Mouse (Mus musculus): ENCODE data around the gene Elmod3.
A peak's percentile ranks its signal among the peaks of the same experiment; 100 is the strongest.

Gene Elmod3

GRCm38 (mm10) chr6:72615151-72615550 is 16.9 kb upstream of the Elmod3 start:
- no peak for DNase-seq (ENCODE audit: low read depth, low spot score)

GRCm38 (mm10) chr6:72610261-72610660 is 12.0 kb upstream of the Elmod3 start:
- DNase-seq (ENCODE audit: low read depth, low spot score): no peak

- no peak for DNase-seq (ENCODE audit: low read depth, low spot score)
Observed at GRCm38 (mm10) chr6:72608662-72609184, 10.5 kb upstream of the Elmod3 start.

- DNase-seq (ENCODE audit: low read depth, low spot score): no peak
Observed at GRCm38 (mm10) chr6:72607676-72608075, 9.5 kb upstream of the Elmod3 start.

GRCm38 (mm10) chr6:72607060-72607459 is 8.8 kb upstream of the Elmod3 start:
- no peak for DNase-seq (ENCODE audit: low read depth, low spot score)

- no peak for DNase-seq (ENCODE audit: low read depth, low spot score)
Observed at GRCm38 (mm10) chr6:72604066-72604465, 5.9 kb upstream of the Elmod3 start.

GRCm38 (mm10) chr6:72601732-72602131 is 3.5 kb upstream of the Elmod3 start:
- peak; percentile 39 for DNase-seq (ENCODE audit: low read depth, low spot score)

GRCm38 (mm10) chr6:72600771-72601170 is 2.6 kb upstream of the Elmod3 start:
- no peak for DNase-seq (ENCODE audit: low read depth, low spot score)

- no peak for DNase-seq (ENCODE audit: low read depth, low spot score)
Observed at GRCm38 (mm10) chr6:72600216-72600615, 2.0 kb upstream of the Elmod3 start.

- DNase-seq (ENCODE audit: low read depth, low spot score): no peak
Observed at GRCm38 (mm10) chr6:72598791-72599557, 761 bp upstream of the Elmod3 start.

- no peak for DNase-seq (ENCODE audit: low read depth, low spot score)
Observed at GRCm38 (mm10) chr6:72597083-72597874, 934 bp downstream of the Elmod3 start.

- no peak for DNase-seq (ENCODE audit: low read depth, low spot score)
Observed at GRCm38 (mm10) chr6:72593914-72594313, 4.3 kb downstream of the Elmod3 start.

- no peak for DNase-seq (ENCODE audit: low read depth, low spot score)
Observed at GRCm38 (mm10) chr6:72593011-72593803, 5.0 kb downstream of the Elmod3 start.

GRCm38 (mm10) chr6:72590111-72590510 is 8.1 kb downstream of the Elmod3 start:
- DNase-seq (ENCODE audit: low read depth, low spot score): no peak

GRCm38 (mm10) chr6:72588307-72588706 is 9.9 kb downstream of the Elmod3 start:
- DNase-seq (ENCODE audit: low read depth, low spot score): no peak

GRCm38 (mm10) chr6:72586701-72587100 is 11.5 kb downstream of the Elmod3 start:
- no peak for DNase-seq (ENCODE audit: low read depth, low spot score)

- DNase-seq (ENCODE audit: low read depth, low spot score): no peak
Observed at GRCm38 (mm10) chr6:72584154-72584553, 14.1 kb downstream of the Elmod3 start.

- DNase-seq (ENCODE audit: low read depth, low spot score): no peak
Observed at GRCm38 (mm10) chr6:72583211-72583839, 14.9 kb downstream of the Elmod3 start.

- DNase-seq (ENCODE audit: low read depth, low spot score): no peak
Observed at GRCm38 (mm10) chr6:72581625-72582382, 16.4 kb downstream of the Elmod3 start.

GRCm38 (mm10) chr6:72576041-72576440 is 22.2 kb downstream of the Elmod3 start:
- no peak for DNase-seq (ENCODE audit: low read depth, low spot score)

GRCm38 (mm10) chr6:72571826-72572225 is 26.4 kb downstream of the Elmod3 start:
- no peak for DNase-seq (ENCODE audit: low read depth, low spot score)
